Mouse (Mus musculus) CH12.LX (cell line): ENCODE measurements around the gene Dapk2. TPM values are rescaled to one million over a fixed set of nuclear protein-coding genes. Genes with fewer than 3 reads are reported as not detected.

Source experiments
- DNase-seq: peaks from one replicate; pipeline ENCODE4 v3.0.0-alpha.2; 2013; ENCODE audit errors: extremely low read depth
- H3K27ac ChIP-seq: 2 replicates; pipeline ENCODE4 v1.5.1; 2012; ENCODE audit warnings: low read depth, mild to moderate bottlenecking, control low read depth, moderate library complexity; ENCODE audit not compliant: insufficient read depth
- H3K27me3 ChIP-seq: replicated peaks from 2 replicates; pipeline ENCODE3; 2012; ENCODE audit warnings: inconsistent platforms
- H3K36me3 ChIP-seq, 2 experiments: replicated peaks in 1 of 2; 2 replicates each; pipeline versions ENCODE3 to v1.6.1; 2012; ENCODE audit warnings: inconsistent platforms in 1 of 2, low read length in 1 of 2, mild to moderate bottlenecking in 1 of 2, mixed read lengths in 1 of 2, moderate library complexity in 1 of 2; ENCODE audit not compliant: control insufficient read depth in 1 of 2, insufficient read depth in 1 of 2
- H3K4me1 ChIP-seq, 2 experiments: 2 replicates each; pipeline ENCODE4 v1.6.1; 2012; ENCODE audit warnings: inconsistent platforms in 1 of 2, moderate library complexity in 1 of 2; ENCODE audit not compliant: insufficient read depth in 2 of 2, control insufficient read depth in 1 of 2
- H3K4me2 ChIP-seq: 2 replicates; pipeline ENCODE4 v1.6.1; 2012; ENCODE audit warnings: low read depth, mild to moderate bottlenecking, control low read depth; ENCODE audit not compliant: poor library complexity, insufficient read depth, severe bottlenecking
- H3K4me3 ChIP-seq, 3 experiments: fragments of 150-350 bp in 1 of 3; sonication (generic) in 1 of 3; replicated peaks in 1 of 3; 2 replicates each; pipeline versions ENCODE3 to v1.5.1; 2011 to 2012; ENCODE audit warnings: low read depth in 2 of 3, low read length in 2 of 3, mild to moderate bottlenecking in 2 of 3, moderate library complexity in 2 of 3, control low read depth in 1 of 3, improper control_type of control experiment in 1 of 3, inconsistent platforms in 1 of 3, mixed read lengths in 1 of 3; ENCODE audit not compliant: poor library complexity in 1 of 3
- H3K79me2 ChIP-seq: replicated peaks from 2 replicates; pipeline ENCODE4 v1.6.1; 2012; ENCODE audit warnings: mild to moderate bottlenecking, moderate library complexity; ENCODE audit not compliant: control insufficient read depth, poor library complexity, insufficient read depth, severe bottlenecking; ENCODE audit errors: extremely low read depth
- H3K9ac ChIP-seq: 2 replicates; pipeline ENCODE4 v1.6.1; 2012; ENCODE audit warnings: low read depth, mild to moderate bottlenecking, control low read depth, moderate library complexity; ENCODE audit not compliant: insufficient read depth
- H3K9me3 ChIP-seq: replicated peaks from 2 replicates; pipeline ENCODE3; 2012; ENCODE audit warnings: low read length, inconsistent platforms, mixed read lengths
- BHLHE40 ChIP-seq: IDR thresholded peaks from 2 replicates; pipeline ENCODE4 v1.6.1; 2011; ENCODE audit warnings: mild to moderate bottlenecking, low read depth, low read length, improper control_type of control experiment
- CHD1 ChIP-seq: IDR thresholded peaks from 2 replicates; pipeline ENCODE4 v1.6.1; 2012; ENCODE audit warnings: low read depth, low read length, improper control_type of control experiment, inconsistent platforms
- CHD2 ChIP-seq: IDR thresholded peaks from 2 replicates; pipeline ENCODE4 v1.6.1; 2011; ENCODE audit warnings: low read length, improper control_type of control experiment
- CTCF ChIP-seq, 2 experiments: IDR thresholded peaks in 1 of 2; conservative IDR thresholded peaks in 1 of 2; 2 replicates each; pipeline ENCODE4 v1.5.1; 2011 to 2012; ENCODE audit warnings: low read depth in 2 of 2, low read length in 2 of 2, improper control_type of control experiment in 1 of 2, inconsistent platforms in 1 of 2, mild to moderate bottlenecking in 1 of 2, moderate library complexity in 1 of 2
- E2F4 ChIP-seq: IDR thresholded peaks from 2 replicates; pipeline ENCODE4 v1.6.1; 2011; ENCODE audit warnings: low read depth, low read length, improper control_type of control experiment; ENCODE audit not compliant: insufficient replicate concordance
- ELF1 ChIP-seq: IDR thresholded peaks from 2 replicates; pipeline ENCODE4 v1.6.1; 2014; ENCODE audit warnings: low read depth, mild to moderate bottlenecking, inconsistent platforms, low read length, improper control_type of control experiment
- EP300 ChIP-seq: IDR thresholded peaks from 2 replicates; pipeline ENCODE4 v1.6.1; 2011; ENCODE audit warnings: low read length, improper control_type of control experiment
- ETS1 ChIP-seq: conservative IDR thresholded peaks from 2 replicates; pipeline ENCODE4 v1.6.1; 2012; ENCODE audit warnings: low read depth, mild to moderate bottlenecking, inconsistent platforms, low read length, improper control_type of control experiment, moderate library complexity
- GABPA ChIP-seq: IDR thresholded peaks from 2 replicates; pipeline ENCODE4 v1.6.1; 2012; ENCODE audit warnings: low read depth, low read length, improper control_type of control experiment, inconsistent platforms; ENCODE audit not compliant: insufficient replicate concordance
- HCFC1 ChIP-seq: IDR thresholded peaks from 2 replicates; pipeline ENCODE4 v1.6.1; 2012; ENCODE audit warnings: low read depth, mild to moderate bottlenecking, inconsistent platforms, low read length, improper control_type of control experiment
- IRF4 ChIP-seq: IDR thresholded peaks from 2 replicates; pipeline ENCODE4 v1.6.1; 2014; ENCODE audit warnings: low read depth, mild to moderate bottlenecking, inconsistent platforms, low read length, improper control_type of control experiment
- JUN ChIP-seq: IDR thresholded peaks from 2 replicates; pipeline ENCODE4 v1.6.1; 2011; ENCODE audit warnings: low read depth, mild to moderate bottlenecking, low read length, improper control_type of control experiment, moderate library complexity; ENCODE audit not compliant: insufficient read depth
- JUND ChIP-seq: conservative IDR thresholded peaks from 2 replicates; pipeline ENCODE4 v1.6.1; 2011; ENCODE audit warnings: low read depth, low read length, improper control_type of control experiment
- MAFK ChIP-seq: IDR thresholded peaks from 2 replicates; pipeline ENCODE4 v1.6.1; 2011; ENCODE audit warnings: low read length, improper control_type of control experiment; ENCODE audit not compliant: insufficient replicate concordance
- MAX ChIP-seq: IDR thresholded peaks from 2 replicates; pipeline ENCODE4 v1.6.1; 2011; ENCODE audit warnings: low read length, improper control_type of control experiment
- MAZ ChIP-seq: IDR thresholded peaks from 2 replicates; pipeline ENCODE4 v1.6.1; 2012; ENCODE audit warnings: low read depth, mild to moderate bottlenecking, inconsistent platforms, low read length, improper control_type of control experiment, moderate library complexity
- MEF2A ChIP-seq: IDR thresholded peaks from 2 replicates; pipeline ENCODE4 v1.6.1; 2014; ENCODE audit warnings: low read depth, mild to moderate bottlenecking, inconsistent platforms, low read length, improper control_type of control experiment, borderline replicate concordance
- MXI1 ChIP-seq: IDR thresholded peaks from 2 replicates; pipeline ENCODE4 v1.6.1; 2011; ENCODE audit warnings: mild to moderate bottlenecking, low read depth, low read length, improper control_type of control experiment
- NRF1 ChIP-seq: IDR thresholded peaks from 2 replicates; pipeline ENCODE4 v1.6.1; 2014; ENCODE audit warnings: low read depth, mild to moderate bottlenecking, inconsistent platforms, low read length, improper control_type of control experiment, moderate library complexity
- PAX5 ChIP-seq: IDR thresholded peaks from 2 replicates; pipeline ENCODE4 v1.6.1; 2012; ENCODE audit warnings: low read length, inconsistent platforms, mixed read lengths
- POLR2A ChIP-seq: IDR thresholded peaks from 2 replicates; pipeline ENCODE4 v1.6.1; 2011; ENCODE audit warnings: low read depth, mild to moderate bottlenecking, improper control_type of control experiment, low read length
- POLR2AphosphoS2 ChIP-seq: IDR thresholded peaks from 2 replicates; pipeline ENCODE4 v1.6.1; 2011; ENCODE audit warnings: low read depth, low read length, improper control_type of control experiment
- RAD21 ChIP-seq: IDR thresholded peaks from 2 replicates; pipeline ENCODE4 v1.6.1; 2011; ENCODE audit warnings: low read depth, mild to moderate bottlenecking, low read length, improper control_type of control experiment, moderate library complexity
- RCOR1 ChIP-seq: conservative IDR thresholded peaks from 2 replicates; pipeline ENCODE4 v1.6.1; 2012; ENCODE audit warnings: low read depth, mild to moderate bottlenecking, inconsistent platforms, low read length, improper control_type of control experiment
- SIN3A ChIP-seq: IDR thresholded peaks from 2 replicates; pipeline ENCODE4 v1.6.1; 2012; ENCODE audit warnings: low read length, improper control_type of control experiment, inconsistent platforms
- SMC3 ChIP-seq: IDR thresholded peaks from 2 replicates; pipeline ENCODE4 v1.6.1; 2011; ENCODE audit warnings: low read depth, low read length, improper control_type of control experiment
- TBP ChIP-seq: conservative IDR thresholded peaks from 2 replicates; pipeline ENCODE4 v1.6.1; 2011; ENCODE audit warnings: low read depth, low read length, improper control_type of control experiment
- TCF12 ChIP-seq: IDR thresholded peaks from 2 replicates; pipeline ENCODE4 v1.6.1; 2014; ENCODE audit warnings: low read depth, mild to moderate bottlenecking, inconsistent platforms, low read length, improper control_type of control experiment
- UBTF ChIP-seq: IDR thresholded peaks from 2 replicates; pipeline ENCODE4 v1.6.1; 2012; ENCODE audit warnings: low read depth, mild to moderate bottlenecking, inconsistent platforms, low read length, improper control_type of control experiment, moderate library complexity
- USF1 ChIP-seq: IDR thresholded peaks from 2 replicates; pipeline ENCODE4 v1.6.1; 2014; ENCODE audit warnings: low read depth, mild to moderate bottlenecking, inconsistent platforms, low read length, improper control_type of control experiment
- USF2 ChIP-seq: conservative IDR thresholded peaks from 2 replicates; pipeline ENCODE4 v1.6.1; 2011; ENCODE audit warnings: low read depth, low read length, improper control_type of control experiment
- ZC3H11A ChIP-seq: IDR thresholded peaks from 2 replicates; pipeline ENCODE4 v1.6.1; 2012; ENCODE audit warnings: low read depth, mild to moderate bottlenecking, inconsistent platforms, low read length, improper control_type of control experiment
- ZKSCAN1 ChIP-seq: IDR thresholded peaks from 2 replicates; pipeline ENCODE4 v1.6.1; 2012; ENCODE audit warnings: low read depth, inconsistent platforms, low read length, improper control_type of control experiment, borderline replicate concordance
- ZNF384 ChIP-seq: IDR thresholded peaks from 2 replicates; pipeline ENCODE4 v1.6.1; 2012; ENCODE audit warnings: low read depth, low read length, improper control_type of control experiment, inconsistent platforms
- dilution Hi-C: fragments of 300-500 bp; cut with MboI; formaldehyde crosslinking; loops from 2 replicates; pipeline ENCODE4 v1.14.3; 2020; ENCODE audit warnings: low sequenced_read_pairs; ENCODE audit not compliant: extremely low pct_unique_long_range_greater_than_20kb, extremely low pct_ligation_motif_present
- in situ Hi-C: fragments of 300-500 bp; cut with MboI; formaldehyde crosslinking; loops from 3 replicates; pipeline ENCODE4 v1.14.3; 2019; ENCODE audit warnings: low sequenced_read_pairs, low pct_ligation_motif_present, low pct_unique_long_range_greater_than_20kb, mixed read lengths
- polyA plus RNA-seq: library from polyadenylated mRNA; unstranded; fragments of >175 nt; gene quantifications from 2 replicates; pipeline ENCODE4 v1.2.1, GENCODE M21; 2012; ENCODE audit warnings: low read depth; ENCODE audit not compliant: insufficient read length
- total RNA-seq, 2 experiments: library from RNA; depleted of rRNA; stranded (reverse); fragments of 300-350 nt in 1 of 2; fragments of >200 nt in 1 of 2; gene quantifications; 2 replicates each; pipeline ENCODE4 v1.2.3; 2012 to 2014

Dapk2 gene
- total and polyA plus RNA-seq, 3 experiments = 25.2 to 60.3 (median 39.0) TPM

DNA sequence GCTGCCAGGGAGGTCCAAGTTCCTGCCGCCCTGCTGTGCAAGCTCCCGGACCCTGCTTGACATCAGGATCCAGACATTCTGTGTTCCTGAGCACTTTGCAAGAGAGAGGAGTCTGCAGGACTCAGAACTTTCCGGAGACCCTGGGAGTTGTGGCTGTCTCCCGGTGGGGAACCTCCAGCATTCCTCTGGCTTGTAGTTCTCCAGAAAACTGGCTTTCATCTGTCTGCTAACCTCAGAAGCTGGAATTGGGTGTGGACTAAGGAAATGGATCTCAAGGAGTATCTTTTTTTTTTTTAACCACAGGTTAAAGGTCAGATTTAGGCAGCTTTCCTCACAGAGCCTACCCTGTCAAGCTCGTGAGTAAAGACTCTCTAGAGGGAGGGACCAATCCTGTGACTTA, 113.7 kb downstream of the Dapk2 start:
- dilution Hi-C loops = no loop called here
- Histone ChIP-seq H3K4me3 (no peak overlapping the region), H3K36me3 (peaks cover 0 to 29% of the 10 kb centered on the region in 2 experiments), H3K27me3 (no peaks in the 10 kb centered on the region), H3K9me3 (no peaks in the 10 kb centered on the region), H3K4me1 (peaks cover 36 to 94% of the 10 kb centered on the region in 2 experiments), H3K4me2 (no peak overlapping the region), H3K27ac (no peak overlapping the region), H3K9ac (no peak overlapping the region), H3K79me2 (no peaks in the 10 kb centered on the region)
- in situ Hi-C loops = no loop called here
- TF ChIP-seq E2F4 (no peak), CHD2 (no peak)
- DNase-seq = no peak

DNA sequence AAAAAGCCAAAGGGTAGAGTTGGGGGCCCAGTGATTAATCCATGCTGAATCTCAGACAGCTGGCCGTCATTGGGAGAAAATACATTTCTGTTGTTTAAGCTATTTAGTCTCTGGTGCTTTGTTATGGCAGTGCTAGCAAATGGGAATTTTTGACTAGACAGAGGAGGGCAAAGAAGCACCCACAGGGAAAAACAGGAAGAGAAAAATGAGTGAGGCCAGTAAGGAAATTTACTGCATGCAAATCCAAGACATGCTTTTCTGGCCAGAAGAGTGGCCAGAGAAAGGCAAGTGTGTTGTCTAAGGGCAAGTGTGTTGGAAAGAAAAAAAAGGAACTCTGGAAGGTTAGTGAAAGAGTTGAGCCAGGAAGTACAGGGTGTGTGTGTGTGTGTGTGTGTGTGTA, 115.6 kb downstream of the Dapk2 start:
- Histone ChIP-seq H3K4me3 (no peak overlapping the region), H3K9ac (no peak overlapping the region), H3K9me3 (no peaks in the 10 kb centered on the region), H3K27ac (no peak overlapping the region), H3K36me3 (peaks cover 0 to 26% of the 10 kb centered on the region in 2 experiments), H3K4me2 (no peak overlapping the region), H3K27me3 (no peaks in the 10 kb centered on the region), H3K4me1 (peaks cover 35 to 94% of the 10 kb centered on the region in 2 experiments), H3K79me2 (no peaks in the 10 kb centered on the region)
- dilution Hi-C loops = no loop called here
- no peak for DNase-seq
- in situ Hi-C loops = no loop called here
- TF ChIP-seq IRF4 = peak; percentile 69; the same call in 1 of the 2 replicates
- no peak for TF ChIP-seq CHD1
- no peak for TF ChIP-seq E2F4
- 0 out of 2 replicates have a peak, but pooled peaks have one; percentile 31 for TF ChIP-seq BHLHE40
- TF ChIP-seq JUN = no peak
- TF ChIP-seq CHD2 = no peak
- TF ChIP-seq RAD21 = no peak; the same call in 1 of the 2 replicates
- TF ChIP-seq MAX = no peak
- TF ChIP-seq ZC3H11A = no peak
- no peak for TF ChIP-seq MAFK
- no peak for TF ChIP-seq JUND
- no peak for TF ChIP-seq POLR2A
- TF ChIP-seq MEF2A = peak; percentile 39; the same call in 1 of the 2 replicates
- no peak for TF ChIP-seq PAX5
- no peak for TF ChIP-seq GABPA
- no peak for TF ChIP-seq CTCF (conservative IDR thresholded peaks at IDR 0.05 in 1 of 2, IDR thresholded peaks at IDR 0.05 in 1 of 2; ENCODE audit: low read depth in 2 of 2, low read length in 2 of 2)
- TF ChIP-seq USF2 = no peak
- TF ChIP-seq TCF12 = 0 out of 2 replicates have a peak, but pooled peaks have one; percentile 32
- no peak for TF ChIP-seq SMC3
- TF ChIP-seq EP300 = peak; percentile 73
- TF ChIP-seq POLR2AphosphoS2 = no peak
- no peak; the same call in 1 of the 2 replicates for TF ChIP-seq ETS1
- no peak for TF ChIP-seq TBP
- TF ChIP-seq HCFC1 = no peak
- no peak for TF ChIP-seq UBTF
- TF ChIP-seq MAZ = no peak
- no peak for TF ChIP-seq ZKSCAN1
- TF ChIP-seq SIN3A = no peak
- no peak for TF ChIP-seq MXI1
- TF ChIP-seq ELF1 = no peak
- no peak for TF ChIP-seq RCOR1
- TF ChIP-seq ZNF384 = peak; percentile 39; the same call in 1 of the 2 replicates
- TF ChIP-seq NRF1 = no peak
- no peak for TF ChIP-seq USF1
